7 mouse cellular contexts compared by ENCODE assay signal in genomic region chrX:157817571-157818206, GRCm38 (mm10). TPM values are rescaled to one million over a fixed set of nuclear protein-coding genes. Genes with fewer than 3 reads are reported as not detected.
DNase-seq lines count a peak whose midpoint lies in the region; ATAC-seq and TF ChIP-seq lines count a peak whose summit lies in the region.

No protein-coding gene starts in this region.

- no peaks in the 10 kb centered on the region for H3K27me3 ChIP-seq in forebrain, postnatal 0 days (ENCODE audit: insufficient read depth, low read length)
- peaks cover 22% of the 10 kb centered on the region; the same call in 1 of the 2 replicates for H3K27me3 ChIP-seq in hindbrain, embryonic 12.5 days
- H3K27me3 ChIP-seq in midbrain, embryonic 14.5 days (ENCODE audit: control insufficient read depth, insufficient read depth, low read length) = no peaks in the 10 kb centered on the region

- 31% methylated on average over 31 of the region's 31 CpGs for WGBS in forebrain, postnatal 0 days
- 17% methylated on average over 31 of the region's 31 CpGs for WGBS in hindbrain, embryonic 12.5 days
- WGBS in midbrain, embryonic 14.5 days = 12% methylated on average over 31 of the region's 31 CpGs

- peak; percentile 93 for DNase-seq in R1 (ENCODE audit: low read depth, low spot score)
- peak; percentile 59 for DNase-seq in cerebellum, adult 11-12 months
- DNase-seq in forebrain, postnatal 0 days = no peak
- peak; percentile 56 for DNase-seq in midbrain, embryonic 14.5 days
- no peak for DNase-seq in layer of hippocampus, adult 9-10 months (ENCODE audit: low spot score)

- TF ChIP-seq CTCF in forebrain, postnatal 0 days (IDR thresholded peaks at IDR 0.05; ENCODE audit: low read depth) = no peak

- no peak overlapping the region for H3K27ac ChIP-seq in forebrain, postnatal 0 days (ENCODE audit: low read depth, low read length)
- H3K27ac ChIP-seq in hindbrain, embryonic 12.5 days = no peak overlapping the region
- H3K27ac ChIP-seq in midbrain, embryonic 14.5 days (replicated peaks; ENCODE audit: low read depth, low read length) = no peak overlapping the region

- no peaks in the 10 kb centered on the region for H3K4me1 ChIP-seq in forebrain, postnatal 0 days (ENCODE audit: insufficient read depth)
- H3K4me1 ChIP-seq in hindbrain, embryonic 12.5 days = peaks cover 3% of the 10 kb centered on the region; the same call in 1 of the 2 replicates
- H3K4me1 ChIP-seq in midbrain, embryonic 14.5 days (ENCODE audit: control insufficient read depth, insufficient read depth, low read length) = no peaks in the 10 kb centered on the region

- H3K4me2 ChIP-seq in forebrain, postnatal 0 days (ENCODE audit: low read depth) = peak overlapping the region; percentile 43
- H3K4me2 ChIP-seq in hindbrain, embryonic 12.5 days (replicated peaks) = peak overlapping the region; percentile 54
- H3K4me2 ChIP-seq in midbrain, embryonic 14.5 days (ENCODE audit: low read length) = peak overlapping the region; percentile 51

- H3K9ac ChIP-seq in forebrain, postnatal 0 days = no peak overlapping the region
- H3K9ac ChIP-seq in hindbrain, embryonic 12.5 days = 0 out of 2 replicates have a peak overlapping the region, but pooled peaks have one; percentile 35
- no peak overlapping the region; the same call in 1 of the 2 replicates for H3K9ac ChIP-seq in midbrain, embryonic 14.5 days (replicated peaks; ENCODE audit: low read length)

- H3K36me3 ChIP-seq in forebrain, postnatal 0 days (ENCODE audit: insufficient read depth) = no peaks in the 10 kb centered on the region
- H3K36me3 ChIP-seq in hindbrain, embryonic 12.5 days = no peaks in the 10 kb centered on the region
- no peaks in the 10 kb centered on the region for H3K36me3 ChIP-seq in midbrain, embryonic 14.5 days (ENCODE audit: control insufficient read depth, insufficient read depth, low read length)

- ATAC-seq in forebrain, postnatal 0 days = peak; percentile 55
- ATAC-seq in hindbrain, embryonic 12.5 days (ENCODE audit: low FRiP score) = peak; percentile 78
- peak; percentile 57; the same call in 1 of the 2 replicates for ATAC-seq in midbrain, embryonic 14.5 days (ENCODE audit: low FRiP score, low TSS enrichment)
- ATAC-seq in activated CD4-positive, CD25-positive, alpha-beta regulatory T cell, adult 4 months = no peak

- no peak overlapping the region for H3K4me3 ChIP-seq in forebrain, postnatal 0 days (ENCODE audit: low read depth, low read length)
- H3K4me3 ChIP-seq in hindbrain, embryonic 12.5 days = peak overlapping the region; percentile 17
- H3K4me3 ChIP-seq in midbrain, embryonic 14.5 days (replicated peaks; ENCODE audit: low read depth, low read length) = peak overlapping the region; percentile 18

- H3K9me3 ChIP-seq in forebrain, postnatal 0 days (ENCODE audit: low read length) = no peaks in the 10 kb centered on the region
- H3K9me3 ChIP-seq in hindbrain, embryonic 12.5 days (replicated peaks) = no peaks in the 10 kb centered on the region
- H3K9me3 ChIP-seq in midbrain, embryonic 14.5 days (ENCODE audit: control insufficient read depth, low read length) = no peaks in the 10 kb centered on the region

RNA-seq across cellular contexts. Expression of gene Klhl34, which starts 0.5 kb away (rescaled TPM):
- 0.15 TPM in 1 of 2 replicates, not detected in the other for total RNA-seq in forebrain, postnatal 0 days (2014; rRNA removed)
- 0.77 and 1.4 TPM in 2 replicates for polyA plus RNA-seq in forebrain, postnatal 0 days (2015; fragmentation: Nextera tagmentation; extraction: Ambion mirVana)
- polyA plus RNA-seq in hindbrain, embryonic 12.5 days (2016; fragmentation: Nextera tagmentation; extraction: Ambion mirVana) = 2.2 and 2.3 TPM in 2 replicates
- polyA plus RNA-seq in midbrain, embryonic 14.5 days (2014; fragmentation: Nextera tagmentation; extraction: Ambion mirVana) = 1.9 and 2.9 TPM in 2 replicates
- not detected for polyA plus RNA-seq in activated CD4-positive, CD25-positive, alpha-beta regulatory T cell, adult 4 months (2017; shearing (Covaris generic))

Comparison
In these comparisons a context has a peak if more than half of its experiments do, and no peak if none do; other contexts are left out.
1. DNase-seq: peak in R1 (single experiment), cerebellum, adult 11-12 months (single experiment) and midbrain, embryonic 14.5 days (single experiment); none in forebrain, postnatal 0 days (single experiment) and layer of hippocampus, adult 9-10 months (single experiment).
2. Peak in every context shown above with its lines, with median percentiles within 50 percentile points of each other: H3K4me2 ChIP-seq.